8 mouse cellular contexts compared by ENCODE assay signal in genomic region chr1:171388376-171389102, GRCm38 (mm10). TPM values are rescaled to one million over a fixed set of nuclear protein-coding genes. Genes with fewer than 3 reads are reported as not detected.
DNase-seq lines count a peak whose midpoint lies in the region; ATAC-seq and TF ChIP-seq lines count a peak whose summit lies in the region.

TSS of gene Arhgap30 (plus strand) at chr1:171388954.

- peak within 1 kb of the TSS; percentile 43 for H3K4me3 ChIP-seq in lung, adult 2 months (replicated peaks; ENCODE audit: extremely low read depth, low read depth, low read length)

- ATAC-seq in granulocyte monocyte progenitor cell, adult 5-6 weeks (replicated peaks; ENCODE audit: poor library complexity, severe bottlenecking) = peak; percentile 81

- TF ChIP-seq CTCF in lung, adult 2 months (IDR thresholded peaks at IDR 0.05; ENCODE audit: insufficient read depth, low read length) = no peak

- peak; percentile 56; the same call in 1 of the 2 replicates for TF ChIP-seq POLR2A in lung, adult 2 months (IDR thresholded peaks at IDR 0.05; ENCODE audit: borderline replicate concordance, extremely low read depth, low read depth, low read length)

- H3K4me1 ChIP-seq in lung, adult 2 months (ENCODE audit: control insufficient read depth, insufficient read depth, low read length) = no peaks in the 10 kb centered on the region

- WGBS in lung, adult 2 months = 62% methylated on average over 15 of the region's 15 CpGs

- peak; percentile 28 to 52 for DNase-seq in frontal cortex, postnatal 10 days (ENCODE audit: low spot score in 2 of 2)
- DNase-seq in frontal cortex, postnatal 25 days (ENCODE audit: low spot score in 2 of 2) = no peak
- DNase-seq in CD4-positive helper T cell, adult 2 months (ENCODE audit: low read depth, low spot score) = peak; percentile 97
- DNase-seq in lung, adult 2 months = no peak
- DNase-seq in spleen, postnatal 4 days (ENCODE audit: low spot score in 2 of 2) = peak; percentile 80 to 84
- no peak for DNase-seq in retina, postnatal 1 day
- DNase-seq in ovary, postnatal 36 days (ENCODE audit: low spot score) = no peak

RNA-seq across cellular contexts. Expression of gene Arhgap30, which starts in this region (rescaled TPM):
- total RNA-seq in granulocyte monocyte progenitor cell, adult 5-6 weeks (2014; fragmentation: Nextera tagmentation) = 47.2 and 53.5 TPM in 2 replicates
- total RNA-seq in granulocyte monocyte progenitor cell, adult 5-6 weeks (2017) = 63.0 and 67.1 TPM in 2 replicates
- 11.6 and 17.5 TPM in 2 replicates for polyA plus RNA-seq in lung, adult 2 months (2012; rRNA removed)

Comparison
In these comparisons a context has a peak if more than half of its experiments do, and no peak if none do; other contexts are left out.
1. DNase-seq: peak in frontal cortex, postnatal 10 days (2 of 2), CD4-positive helper T cell, adult 2 months (single experiment) and spleen, postnatal 4 days (2 of 2); none in frontal cortex, postnatal 25 days (0 of 2), lung, adult 2 months (single experiment), retina, postnatal 1 day (single experiment) and ovary, postnatal 36 days (single experiment).